Mouse (Mus musculus): Measurements from ENCODE around the gene Polr2b.

DNA sequence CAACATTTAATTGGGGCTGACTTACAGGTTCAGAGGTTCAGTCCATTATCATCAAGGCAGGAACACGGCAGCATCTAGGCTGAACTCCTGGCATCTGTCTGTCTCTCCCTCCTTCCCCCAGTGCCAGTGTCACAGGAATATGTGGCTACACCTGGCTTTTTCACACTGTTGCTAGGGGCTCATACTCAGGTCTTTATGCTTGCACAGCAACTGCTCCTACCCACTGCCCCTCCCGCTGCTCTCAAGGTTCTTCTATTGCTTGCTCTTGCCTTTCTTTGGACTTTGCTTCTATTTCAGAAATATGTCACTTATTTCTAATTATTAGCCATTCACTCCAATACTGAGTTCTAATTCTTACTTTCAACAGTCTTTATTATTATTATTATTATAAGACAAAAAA, 80.3 kb downstream of the Polr2b start:
- TF ChIP-seq CTCF (IDR thresholded peaks at IDR 0.05; ENCODE audit: control insufficient read depth, insufficient read depth, insufficient read length) (no peak), MYOD1 (IDR thresholded peaks at IDR 0.05; ENCODE audit: control insufficient read depth, insufficient read length, low read depth) (no peak), MAX (IDR thresholded peaks at IDR 0.05) (no peak), USF1 (IDR thresholded peaks at IDR 0.05; ENCODE audit: low read depth) (no peak), CEBPB (IDR thresholded peaks at IDR 0.05; ENCODE audit: low read depth) (no peak), MYOG (IDR thresholded peaks at IDR 0.05; ENCODE audit: control insufficient read depth, extremely low read depth, insufficient read length) (no peak), FOSL1 (IDR thresholded peaks at IDR 0.05; ENCODE audit: insufficient read depth, low read length, poor library complexity, severe bottlenecking) (no peak)
